Mouse (Mus musculus): Measurements from ENCODE around the gene Slc35b2.

- no peak for TF ChIP-seq CTCF (IDR thresholded peaks at IDR 0.05; ENCODE audit: low read depth, low read length)
- no peak for TF ChIP-seq POLR2A (IDR thresholded peaks at IDR 0.05; ENCODE audit: borderline replicate concordance, low read depth, low read length)
Measured at GRCm38 (mm10) chr17:45544873-45545277, 18.8 kb upstream of the Slc35b2 start.

Data from bone marrow macrophage, adult 2 months (primary cell).